Mouse (Mus musculus): Measurements from ENCODE around the gene Cela3b. TPM values are rescaled to one million over a fixed set of nuclear protein-coding genes. Genes with fewer than 3 reads are reported as not detected.
A peak's percentile ranks its signal among the peaks of the same experiment; 100 is the strongest.

The Cela3b gene
- total and polyA plus RNA-seq, 2 experiments: 0.42 to 59.5 TPM

- Histone ChIP-seq H3K27ac (replicated peaks; ENCODE audit: insufficient read depth, low read depth, low read length) (no peak overlapping the region), H3K4me3 (ENCODE audit: insufficient read depth, low read depth, low read length) (no peak overlapping the region), H3K9ac (ENCODE audit: low read depth, low read length) (no peak overlapping the region), H3K27me3 (ENCODE audit: control insufficient read depth, insufficient read depth, low read length) (no peaks in the 10 kb centered on the region), H3K79me2 (ENCODE audit: control insufficient read depth, insufficient read depth, low read length) (no peaks in the 10 kb centered on the region), H3K4me1 (ENCODE audit: control insufficient read depth, insufficient read depth, low read length) (no peaks in the 10 kb centered on the region), H3K36me3 (ENCODE audit: control insufficient read depth, insufficient read depth, low read length) (no peaks in the 10 kb centered on the region)
- WGBS: 69% methylated on average over 7 of the region's 7 CpGs
- no peak for DNase-seq (ENCODE audit: extremely low read depth, low read depth, low spot score)
- no peak for TF ChIP-seq POLR2A (IDR thresholded peaks at IDR 0.05; ENCODE audit: extremely low read depth, insufficient read depth, low read length)
- TF ChIP-seq CTCF (IDR thresholded peaks at IDR 0.05; ENCODE audit: low read depth, low read length): no peak
These were observed 17.2 kb upstream of the Cela3b start for GRCm38 (mm10) chr4:137447363-137448196.

- Histone ChIP-seq H3K4me1 (ENCODE audit: control insufficient read depth, insufficient read depth, low read length) (no peaks in the 10 kb centered on the region), H3K36me3 (ENCODE audit: control insufficient read depth, insufficient read depth, low read length) (no peaks in the 10 kb centered on the region), H3K9ac (ENCODE audit: low read depth, low read length) (no peak overlapping the region), H3K4me3 (ENCODE audit: insufficient read depth, low read depth, low read length) (no peak overlapping the region), H3K27me3 (ENCODE audit: control insufficient read depth, insufficient read depth, low read length) (no peaks in the 10 kb centered on the region), H3K27ac (replicated peaks; ENCODE audit: insufficient read depth, low read depth, low read length) (no peak overlapping the region), H3K79me2 (ENCODE audit: control insufficient read depth, insufficient read depth, low read length) (no peaks in the 10 kb centered on the region)
- no peak for DNase-seq (ENCODE audit: extremely low read depth, low read depth, low spot score)
- TF ChIP-seq POLR2A (IDR thresholded peaks at IDR 0.05; ENCODE audit: extremely low read depth, insufficient read depth, low read length): no peak
- no peak for TF ChIP-seq CTCF (IDR thresholded peaks at IDR 0.05; ENCODE audit: low read depth, low read length)
- WGBS: 84% methylated on average over 4 of the region's 4 CpGs
These were observed 15.5 kb upstream of the Cela3b start for GRCm38 (mm10) chr4:137445881-137446280.

- Histone ChIP-seq H3K79me2 (ENCODE audit: control insufficient read depth, insufficient read depth, low read length) (no peaks in the 10 kb centered on the region), H3K36me3 (ENCODE audit: control insufficient read depth, insufficient read depth, low read length) (no peaks in the 10 kb centered on the region), H3K4me3 (ENCODE audit: insufficient read depth, low read depth, low read length) (no peak overlapping the region), H3K27me3 (ENCODE audit: control insufficient read depth, insufficient read depth, low read length) (no peaks in the 10 kb centered on the region), H3K9ac (ENCODE audit: low read depth, low read length) (no peak overlapping the region), H3K4me1 (ENCODE audit: control insufficient read depth, insufficient read depth, low read length) (no peaks in the 10 kb centered on the region), H3K27ac (replicated peaks; ENCODE audit: insufficient read depth, low read depth, low read length) (no peak overlapping the region)
- TF ChIP-seq POLR2A (IDR thresholded peaks at IDR 0.05; ENCODE audit: extremely low read depth, insufficient read depth, low read length) (no peak), CTCF (IDR thresholded peaks at IDR 0.05; ENCODE audit: low read depth, low read length) (peak; percentile 70)
- WGBS: 31% methylated on average over 5 of the region's 5 CpGs
- DNase-seq (ENCODE audit: extremely low read depth, low read depth, low spot score): peak; percentile 31
These were observed 13.3 kb upstream of the Cela3b start for GRCm38 (mm10) chr4:137443625-137444024.

GRCm38 (mm10) chr4:137441332-137441731 lies 11.0 kb upstream of the Cela3b start:
- no peaks in the 10 kb centered on the region for H3K36me3 ChIP-seq (ENCODE audit: control insufficient read depth, insufficient read depth, low read length)
- no peak overlapping the region for H3K27ac ChIP-seq (replicated peaks; ENCODE audit: insufficient read depth, low read depth, low read length)
- H3K27me3 ChIP-seq (ENCODE audit: control insufficient read depth, insufficient read depth, low read length): no peaks in the 10 kb centered on the region
- DNase-seq (ENCODE audit: extremely low read depth, low read depth, low spot score): no peak
- H3K79me2 ChIP-seq (ENCODE audit: control insufficient read depth, insufficient read depth, low read length): no peaks in the 10 kb centered on the region
- H3K4me1 ChIP-seq (ENCODE audit: control insufficient read depth, insufficient read depth, low read length): no peaks in the 10 kb centered on the region
- no peak overlapping the region for H3K4me3 ChIP-seq (ENCODE audit: insufficient read depth, low read depth, low read length)
- no peak for TF ChIP-seq CTCF (IDR thresholded peaks at IDR 0.05; ENCODE audit: low read depth, low read length)
- TF ChIP-seq POLR2A (IDR thresholded peaks at IDR 0.05; ENCODE audit: extremely low read depth, insufficient read depth, low read length): no peak
- H3K9ac ChIP-seq (ENCODE audit: low read depth, low read length): no peak overlapping the region
- 94% methylated on average over 4 of the region's 4 CpGs for WGBS

GRCm38 (mm10) chr4:137438842-137439241 lies 8.5 kb upstream of the Cela3b start:
- TF ChIP-seq POLR2A (IDR thresholded peaks at IDR 0.05; ENCODE audit: extremely low read depth, insufficient read depth, low read length): no peak
- no peak for TF ChIP-seq CTCF (IDR thresholded peaks at IDR 0.05; ENCODE audit: low read depth, low read length)
- Histone ChIP-seq H3K4me1 (ENCODE audit: control insufficient read depth, insufficient read depth, low read length) (no peaks in the 10 kb centered on the region), H3K79me2 (ENCODE audit: control insufficient read depth, insufficient read depth, low read length) (no peaks in the 10 kb centered on the region), H3K36me3 (ENCODE audit: control insufficient read depth, insufficient read depth, low read length) (no peaks in the 10 kb centered on the region), H3K4me3 (ENCODE audit: insufficient read depth, low read depth, low read length) (no peak overlapping the region), H3K9ac (ENCODE audit: low read depth, low read length) (no peak overlapping the region), H3K27me3 (ENCODE audit: control insufficient read depth, insufficient read depth, low read length) (no peaks in the 10 kb centered on the region), H3K27ac (replicated peaks; ENCODE audit: insufficient read depth, low read depth, low read length) (no peak overlapping the region)
- DNase-seq (ENCODE audit: extremely low read depth, low read depth, low spot score): no peak
- WGBS: 81% methylated on average over 8 of the region's 8 CpGs

Measured in liver, adult 2 months (tissue).